Mouse (Mus musculus): ENCODE measurements around the gene Gal3st1. TPM values are rescaled to one million over a fixed set of nuclear protein-coding genes. Genes with fewer than 3 reads are reported as not detected.
A peak's percentile ranks its signal among the peaks of the same experiment; 100 is the strongest.
"Not testable (repeated sequence)": the region's sequence is repeated elsewhere in the genome, so short reads cannot be mapped to it uniquely, and the experiment has no call there.

Gene Gal3st1
- polyA plus RNA-seq (2014; fragmentation: Nextera tagmentation; extraction: Ambion mirVana), result 4.6 and 5.3 TPM in 2 replicates

DNA sequence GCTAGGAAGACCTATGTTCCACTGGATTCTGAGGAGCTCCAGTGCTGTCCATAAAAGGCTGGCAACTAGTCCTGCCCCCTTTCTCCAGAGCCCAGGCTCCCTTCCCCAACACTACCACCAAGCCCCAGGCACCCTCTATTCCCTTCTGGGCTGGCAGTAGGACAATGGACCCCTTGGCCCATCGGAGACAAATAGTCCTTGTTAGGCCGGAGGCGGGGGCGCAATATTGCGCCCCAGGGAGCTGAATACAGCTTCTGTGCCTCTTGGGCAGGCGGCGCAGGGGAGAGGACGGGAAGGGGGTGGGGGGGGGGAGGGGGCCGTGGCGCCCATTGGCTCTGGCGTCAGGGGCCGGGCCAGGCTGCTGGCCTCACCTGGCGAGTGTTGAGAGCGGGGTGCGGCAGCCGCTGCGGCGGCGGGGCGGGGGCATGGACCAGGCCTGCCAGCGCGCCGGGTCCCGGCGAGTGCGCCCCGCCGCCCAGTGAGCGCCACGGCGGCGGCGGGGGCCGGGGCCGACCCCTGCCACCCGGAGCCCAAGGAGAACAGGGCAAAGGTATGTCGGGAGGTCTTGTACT, at the start of gene Gal3st1:
Gal3st1 (plus strand) TSS at position 346 of the 572 bp plus-strand sequence.
- ATAC-seq (ENCODE audit: insufficient read depth) (peak; percentile 72), DNase-seq (peak; percentile 50)
- H3K27me3 ChIP-seq (ENCODE audit: insufficient read depth, low read length), result peaks cover 22% of the 10 kb centered on the region
- no peak for TF ChIP-seq CTCF (IDR thresholded peaks at IDR 0.05; ENCODE audit: low read depth)
- H3K4me2 ChIP-seq, result peak within 1 kb of the TSS; percentile 60
- peaks cover 26% of the 10 kb centered on the region for H3K36me3 ChIP-seq (ENCODE audit: insufficient read depth)
- H3K9ac ChIP-seq, result peak within 1 kb of the TSS; percentile 36
- H3K4me3 ChIP-seq (ENCODE audit: low read depth, low read length), result peak within 1 kb of the TSS; percentile 40
- H3K9me3 ChIP-seq (ENCODE audit: low read depth, low read length), result no peaks in the 10 kb centered on the region
- H3K27ac ChIP-seq (ENCODE audit: low read depth), result peak within 1 kb of the TSS; percentile 6; the same call in 1 of the 2 replicates
- WGBS, result under 1% methylated on average over 36 of the region's 37 CpGs
- no peaks in the 10 kb centered on the region for H3K4me1 ChIP-seq (ENCODE audit: insufficient read depth)

DNA sequence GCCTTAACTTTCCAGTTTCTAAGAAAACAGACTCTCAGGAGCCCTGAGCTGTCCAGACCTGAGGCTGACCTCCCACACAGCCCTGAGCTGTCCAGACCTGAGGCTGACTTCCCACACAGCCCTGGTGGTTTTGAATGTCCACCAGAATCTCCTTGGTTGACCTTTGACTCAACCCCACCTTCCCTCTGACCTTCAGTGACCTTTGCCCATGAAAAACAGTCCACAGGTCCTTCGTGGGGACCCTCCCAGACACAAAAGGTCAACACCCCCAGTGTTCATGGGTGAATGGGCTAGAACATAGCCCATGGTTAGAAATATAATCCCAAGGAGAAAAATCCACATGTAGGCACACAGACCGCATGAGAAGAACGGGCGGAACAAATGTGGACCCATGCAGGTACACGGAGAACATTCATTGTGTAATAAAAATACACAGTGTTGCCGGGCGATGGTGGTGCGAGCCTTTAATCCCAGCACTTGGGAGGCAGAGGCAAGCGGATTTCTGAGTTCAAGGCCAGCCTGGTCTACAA, 49.6 kb upstream of the Gal3st1 start:
- WGBS, result 89% methylated on average over 9 of the region's 9 CpGs
- Histone ChIP-seq H3K27ac (ENCODE audit: low read depth) (no peak overlapping the region), H3K4me1 (ENCODE audit: insufficient read depth) (no peaks in the 10 kb centered on the region), H3K9ac (no peak overlapping the region), H3K4me3 (ENCODE audit: low read depth, low read length) (no peak overlapping the region), H3K36me3 (ENCODE audit: insufficient read depth) (no peaks in the 10 kb centered on the region), H3K27me3 (ENCODE audit: insufficient read depth, low read length) (no peaks in the 10 kb centered on the region), H3K4me2 (no peak overlapping the region), H3K9me3 (ENCODE audit: low read depth, low read length) (no peaks in the 10 kb centered on the region)
- TF ChIP-seq CTCF (IDR thresholded peaks at IDR 0.05; ENCODE audit: low read depth), result no peak
- ATAC-seq (ENCODE audit: insufficient read depth) (no peak), DNase-seq (no peak)

DNA sequence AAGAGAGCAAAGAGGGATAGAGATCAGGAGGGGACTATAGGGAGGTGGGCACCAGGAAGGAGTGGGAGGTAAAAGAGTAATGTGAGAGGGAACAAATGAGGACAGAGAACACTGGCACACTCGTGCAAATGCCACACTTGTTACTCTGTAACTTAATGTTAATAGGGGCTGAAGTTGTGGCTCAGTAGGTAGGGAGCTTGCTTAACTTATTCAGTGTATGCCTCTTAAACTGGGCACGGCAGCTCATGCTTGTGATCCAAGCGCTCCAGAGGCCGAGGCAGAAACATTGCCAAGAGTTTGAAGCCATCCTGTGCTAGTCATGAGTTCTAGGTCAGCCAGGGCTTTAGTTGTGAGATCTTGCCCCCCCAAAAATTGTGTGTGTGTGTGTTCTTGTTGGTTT, 48.3 kb upstream of the Gal3st1 start:
- H3K4me1 ChIP-seq (ENCODE audit: insufficient read depth), result no peaks in the 10 kb centered on the region
- H3K27me3 ChIP-seq (ENCODE audit: insufficient read depth, low read length), result no peaks in the 10 kb centered on the region
- WGBS, result 73% methylated on average over 4 of the region's 4 CpGs
- H3K9ac ChIP-seq, result no peak overlapping the region
- no peaks in the 10 kb centered on the region for H3K36me3 ChIP-seq (ENCODE audit: insufficient read depth)
- no peak overlapping the region for H3K4me2 ChIP-seq
- no peak for ATAC-seq (ENCODE audit: insufficient read depth)
- H3K27ac ChIP-seq (ENCODE audit: low read depth), result no peak overlapping the region
- H3K9me3 ChIP-seq (ENCODE audit: low read depth, low read length), result no peaks in the 10 kb centered on the region
- TF ChIP-seq CTCF (IDR thresholded peaks at IDR 0.05; ENCODE audit: low read depth), result no peak
- no peak for DNase-seq
- no peak overlapping the region for H3K4me3 ChIP-seq (ENCODE audit: low read depth, low read length)

DNA sequence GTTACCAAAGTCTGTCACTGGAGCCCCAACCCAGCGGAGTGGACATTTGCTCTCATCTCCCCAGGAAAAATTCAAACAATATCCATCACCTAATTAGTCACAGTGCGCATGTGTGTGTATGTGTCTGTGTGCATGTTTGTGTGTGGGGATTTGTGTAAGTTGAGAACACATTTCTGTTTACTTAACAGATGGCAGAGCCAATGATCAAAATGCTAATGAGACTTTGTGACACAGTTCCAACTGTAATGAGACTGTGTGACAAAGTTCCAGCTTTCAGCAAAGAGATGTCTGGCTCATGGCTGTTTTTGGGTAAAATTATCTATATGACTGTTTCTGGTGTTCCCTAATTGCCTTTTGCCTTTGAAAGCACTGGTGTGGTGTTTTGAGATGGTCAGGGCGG, 47.1 kb upstream of the Gal3st1 start:
- Histone ChIP-seq H3K9ac (no peak overlapping the region), H3K4me1 (ENCODE audit: insufficient read depth) (no peaks in the 10 kb centered on the region), H3K4me3 (ENCODE audit: low read depth, low read length) (no peak overlapping the region), H3K27me3 (ENCODE audit: insufficient read depth, low read length) (no peaks in the 10 kb centered on the region), H3K36me3 (ENCODE audit: insufficient read depth) (no peaks in the 10 kb centered on the region), H3K27ac (ENCODE audit: low read depth) (no peak overlapping the region), H3K9me3 (ENCODE audit: low read depth, low read length) (no peaks in the 10 kb centered on the region), H3K4me2 (no peak overlapping the region)
- WGBS, result 66% methylated on average over 3 of the region's 3 CpGs
- DNase-seq (no peak), ATAC-seq (ENCODE audit: insufficient read depth) (no peak)
- no peak for TF ChIP-seq CTCF (IDR thresholded peaks at IDR 0.05; ENCODE audit: low read depth)

DNA sequence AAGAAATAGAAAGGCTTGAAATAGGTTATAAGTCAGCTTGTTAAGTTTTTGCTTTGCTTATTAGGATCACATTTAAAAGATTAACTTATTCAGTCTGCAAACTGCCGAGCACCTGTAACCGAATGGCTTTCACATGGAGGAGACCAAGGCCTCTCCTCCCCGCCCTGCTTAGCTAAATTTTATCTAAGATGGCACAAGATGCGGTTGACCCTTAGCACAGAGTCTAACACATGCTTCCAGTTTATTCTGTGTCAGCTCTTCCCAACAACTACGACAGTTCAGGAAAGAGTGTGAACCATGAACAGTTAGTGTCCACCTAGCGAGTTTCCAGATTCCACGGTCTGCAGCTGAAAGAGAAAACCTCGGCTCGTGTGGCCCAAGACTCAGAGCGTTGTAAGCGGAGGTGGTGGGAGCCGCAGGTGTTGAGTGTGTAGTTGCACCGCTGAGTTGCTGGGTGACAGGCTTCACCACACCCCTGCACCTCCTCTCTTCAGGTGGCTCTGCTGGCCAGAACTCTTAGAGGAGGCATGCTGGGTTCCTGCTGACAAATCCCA, 46.0 kb upstream of the Gal3st1 start:
- H3K36me3 ChIP-seq (ENCODE audit: insufficient read depth), result no peaks in the 10 kb centered on the region
- no peak for TF ChIP-seq CTCF (IDR thresholded peaks at IDR 0.05; ENCODE audit: low read depth)
- DNase-seq (no peak), ATAC-seq (ENCODE audit: insufficient read depth) (no peak)
- no peaks in the 10 kb centered on the region for H3K9me3 ChIP-seq (ENCODE audit: low read depth, low read length)
- WGBS, result 68% methylated on average over 13 of the region's 13 CpGs
- H3K27ac ChIP-seq (ENCODE audit: low read depth), result no peak overlapping the region
- H3K27me3 ChIP-seq (ENCODE audit: insufficient read depth, low read length), result no peaks in the 10 kb centered on the region
- no peak overlapping the region for H3K9ac ChIP-seq
- H3K4me3 ChIP-seq (ENCODE audit: low read depth, low read length), result no peak overlapping the region
- no peaks in the 10 kb centered on the region for H3K4me1 ChIP-seq (ENCODE audit: insufficient read depth)
- H3K4me2 ChIP-seq, result no peak overlapping the region

DNA sequence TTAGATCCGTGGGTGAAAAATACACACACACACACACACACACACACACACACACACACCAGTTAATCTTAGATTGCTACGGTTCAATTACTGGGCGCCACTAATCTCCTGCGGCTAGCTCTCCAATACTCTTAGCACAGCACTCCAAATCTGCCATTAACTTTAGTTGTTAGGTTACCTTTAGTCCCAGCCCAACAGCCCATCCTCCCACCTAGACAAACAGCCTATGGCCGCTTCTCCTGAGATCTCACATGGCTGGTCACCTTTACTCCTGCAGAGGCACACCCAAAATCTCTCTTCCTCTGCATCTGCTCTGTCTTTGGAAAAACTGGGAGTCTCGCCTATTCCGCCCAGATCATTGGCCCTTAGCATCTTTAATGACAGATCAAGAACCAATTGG, 42.1 kb upstream of the Gal3st1 start:
- WGBS, result 82% methylated on average over 7 of the region's 7 CpGs
- Histone ChIP-seq H3K4me1 (ENCODE audit: insufficient read depth) (no peaks in the 10 kb centered on the region), H3K27ac (ENCODE audit: low read depth) (no peak overlapping the region), H3K4me3 (ENCODE audit: low read depth, low read length) (no peak overlapping the region), H3K9ac (no peak overlapping the region), H3K9me3 (ENCODE audit: low read depth, low read length) (no peaks in the 10 kb centered on the region), H3K27me3 (ENCODE audit: insufficient read depth, low read length) (no peaks in the 10 kb centered on the region), H3K36me3 (ENCODE audit: insufficient read depth) (no peaks in the 10 kb centered on the region), H3K4me2 (no peak overlapping the region)
- TF ChIP-seq CTCF (IDR thresholded peaks at IDR 0.05; ENCODE audit: low read depth), result no peak
- ATAC-seq (ENCODE audit: insufficient read depth), result no peak
- DNase-seq, result no peak

DNA sequence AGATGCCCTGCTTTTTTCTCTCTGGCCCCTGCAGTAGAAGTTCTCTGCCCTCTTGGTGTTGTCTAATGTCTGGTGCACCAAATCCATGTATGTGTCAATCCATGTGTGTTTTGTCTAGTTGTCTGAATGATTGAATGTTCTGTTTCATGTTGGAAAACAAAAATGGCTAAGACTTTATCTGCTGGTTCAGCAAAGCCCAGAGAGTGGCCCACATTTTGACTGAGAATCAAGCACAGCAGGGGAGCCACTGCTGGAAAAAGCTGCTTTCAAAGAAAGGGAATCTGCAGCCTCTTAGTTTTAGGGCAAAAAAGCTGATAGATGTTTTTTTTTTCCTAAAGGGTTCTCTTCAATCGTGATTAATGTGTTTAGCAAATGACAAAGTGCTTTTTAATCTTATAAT, 37.0 kb upstream of the Gal3st1 start:
- Histone ChIP-seq H3K4me2 (no peak overlapping the region), H3K4me1 (ENCODE audit: insufficient read depth) (no peaks in the 10 kb centered on the region), H3K4me3 (ENCODE audit: low read depth, low read length) (no peak overlapping the region), H3K9ac (no peak overlapping the region), H3K9me3 (ENCODE audit: low read depth, low read length) (no peaks in the 10 kb centered on the region), H3K36me3 (ENCODE audit: insufficient read depth) (no peaks in the 10 kb centered on the region), H3K27ac (ENCODE audit: low read depth) (no peak overlapping the region), H3K27me3 (ENCODE audit: insufficient read depth, low read length) (no peaks in the 10 kb centered on the region)
- ATAC-seq (ENCODE audit: insufficient read depth) (no peak), DNase-seq (no peak)
- no peak for TF ChIP-seq CTCF (IDR thresholded peaks at IDR 0.05; ENCODE audit: low read depth)
- 23% methylated on average over 1 of the region's 1 CpGs for WGBS

DNA sequence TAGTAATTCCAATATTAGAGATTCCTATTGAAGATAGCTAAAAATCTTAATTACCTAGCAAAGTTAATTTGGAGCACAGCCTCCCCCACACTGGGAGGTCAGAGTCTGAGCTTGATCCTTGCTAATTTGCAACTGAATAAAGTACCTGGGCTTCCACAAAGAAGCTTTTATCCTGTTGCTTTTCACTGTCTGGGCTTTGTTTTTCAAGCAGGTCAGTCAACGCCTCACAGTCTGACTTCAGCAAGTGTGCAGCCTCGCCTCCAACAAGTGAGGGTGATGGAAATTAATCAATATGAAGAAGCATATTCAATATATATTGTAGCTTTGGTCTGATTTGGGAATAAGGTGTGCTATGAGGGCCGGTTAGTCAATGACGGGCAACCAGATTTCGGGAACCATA, 28.6 kb upstream of the Gal3st1 start:
- ATAC-seq (ENCODE audit: insufficient read depth); H3K36me3 ChIP-seq (ENCODE audit: insufficient read depth); H3K4me3 ChIP-seq (ENCODE audit: low read depth, low read length); DNase-seq; H3K27me3 ChIP-seq (ENCODE audit: insufficient read depth, low read length); H3K9ac ChIP-seq; H3K9me3 ChIP-seq (ENCODE audit: low read depth, low read length); H3K4me1 ChIP-seq (ENCODE audit: insufficient read depth); H3K4me2 ChIP-seq; H3K27ac ChIP-seq (ENCODE audit: low read depth): not testable (repeated sequence)
- 84% methylated on average over 5 of the region's 5 CpGs for WGBS

DNA sequence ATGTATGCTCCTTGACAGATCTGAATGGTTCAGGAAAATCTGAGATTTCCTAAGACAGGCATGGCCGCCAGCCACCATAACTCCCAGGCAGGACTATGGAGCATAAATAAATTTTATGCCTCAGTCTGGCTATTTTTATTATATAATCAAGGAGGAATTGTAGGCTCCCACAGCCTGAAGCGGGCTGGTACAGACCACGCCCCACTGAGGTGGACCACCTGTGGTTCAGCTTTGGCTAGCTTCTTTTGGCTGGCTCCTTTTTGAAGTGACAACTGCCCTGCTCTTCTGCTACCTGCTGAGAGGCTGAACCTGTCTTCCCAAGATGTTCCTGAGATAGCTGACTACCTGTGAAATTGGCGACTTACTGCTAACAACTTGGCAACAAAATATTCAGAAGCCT, 28.1 kb upstream of the Gal3st1 start:
- not testable (repeated sequence) for ATAC-seq (ENCODE audit: insufficient read depth); H3K9me3 ChIP-seq (ENCODE audit: low read depth, low read length); H3K4me1 ChIP-seq (ENCODE audit: insufficient read depth); H3K4me3 ChIP-seq (ENCODE audit: low read depth, low read length); H3K36me3 ChIP-seq (ENCODE audit: insufficient read depth); H3K9ac ChIP-seq; H3K27ac ChIP-seq (ENCODE audit: low read depth); DNase-seq; H3K27me3 ChIP-seq (ENCODE audit: insufficient read depth, low read length); H3K4me2 ChIP-seq
- 71% methylated on average over 4 of the region's 4 CpGs for WGBS
